Comparison of ENCODE assay signal across 31 mouse cellular contexts in the genomic region with DNA sequence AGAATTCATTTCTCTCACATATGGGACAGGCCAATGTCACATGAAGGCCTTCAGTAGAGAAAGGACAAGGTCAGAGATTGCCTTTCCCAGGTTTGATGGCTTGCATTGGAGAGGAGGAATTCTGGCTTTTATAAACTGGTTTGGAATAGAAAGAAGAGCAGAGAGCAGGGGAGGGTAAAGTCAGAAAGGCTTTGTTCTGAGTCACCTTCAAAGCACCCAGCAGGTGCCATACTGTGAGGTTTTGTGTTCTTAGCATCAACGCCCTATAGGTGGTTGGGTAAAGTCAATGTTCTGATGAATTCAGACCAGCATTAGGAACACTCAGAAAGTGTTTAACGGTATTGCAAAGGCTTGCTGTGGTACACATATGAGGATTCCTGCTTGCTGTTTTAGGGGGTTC.
"Had no signal": no experiment of that assay in that cellular context is flagged by ENCODE, and none has a peak within 500 bp of the region (broad histone marks: within the 10 kb centered on the region; RNA-seq: fewer than 3 reads in every experiment).

No protein-coding gene starts in this region.

- H3K9ac ChIP-seq: limb, embryonic 12.5 days; limb, embryonic 13.5 days; limb, embryonic 15.5 days; liver, embryonic 12.5 days; liver, embryonic 13.5 days; liver, embryonic 14.5 days; liver, embryonic 15.5 days; liver, postnatal 0 days; lung, embryonic 14.5 days; lung, embryonic 15.5 days; midbrain, embryonic 12.5 days; midbrain, embryonic 13.5 days; midbrain, embryonic 15.5 days had no signal

- H3K36me3 ChIP-seq: limb, embryonic 10.5 days; limb, embryonic 12.5 days; limb, embryonic 13.5 days; limb, embryonic 15.5 days; liver, embryonic 12.5 days; liver, embryonic 13.5 days; liver, embryonic 15.5 days; lung, embryonic 15.5 days; midbrain, embryonic 10.5 days; midbrain, embryonic 12.5 days; midbrain, embryonic 13.5 days; midbrain, embryonic 15.5 days had no signal

- ATAC-seq: liver, embryonic 12.5 days; liver, postnatal 0 days; lung, postnatal 0 days; midbrain, embryonic 13.5 days; midbrain, embryonic 15.5 days; midbrain, embryonic 16.5 days had no signal

- H3K4me3 ChIP-seq: limb, embryonic 10.5 days; limb, embryonic 12.5 days; limb, embryonic 13.5 days; limb, embryonic 15.5 days; liver, embryonic 12.5 days; liver, embryonic 13.5 days; liver, embryonic 15.5 days; lung, embryonic 15.5 days; megakaryocyte, embryonic 14.5 days; midbrain, embryonic 10.5 days; midbrain, embryonic 12.5 days; midbrain, embryonic 13.5 days; midbrain, embryonic 15.5 days; myocyte had no signal

- DNase-seq: left cerebral cortex, postnatal 4 days; liver; liver, embryonic 13.5 days; liver, postnatal 0 days; lung, adult 18-20 months; lung, adult 2 months; lung, embryonic 14.5 days; lung, postnatal 10 days; lung, postnatal 14 days; lung, postnatal 36 days; lung, postnatal 4 days; midbrain, embryonic 14.5 days had no signal

- H3K27me3 ChIP-seq: limb, embryonic 12.5 days; limb, embryonic 15.5 days; liver, embryonic 12.5 days; liver, embryonic 13.5 days; liver, embryonic 15.5 days; lung, embryonic 15.5 days; megakaryocyte, embryonic 14.5 days; midbrain, embryonic 12.5 days; midbrain, embryonic 13.5 days; midbrain, embryonic 15.5 days had no signal

- H3K27ac ChIP-seq: limb, embryonic 10.5 days; limb, embryonic 12.5 days; limb, embryonic 13.5 days; limb, embryonic 15.5 days; liver, embryonic 12.5 days; liver, embryonic 13.5 days; liver, embryonic 14.5 days; liver, embryonic 15.5 days; lung, embryonic 15.5 days; macrophage; midbrain, embryonic 10.5 days; midbrain, embryonic 12.5 days; midbrain, embryonic 13.5 days; midbrain, embryonic 15.5 days had no signal

- H3K4me1 ChIP-seq: limb, embryonic 10.5 days; liver, embryonic 12.5 days; liver, embryonic 13.5 days; liver, embryonic 15.5 days; lung, embryonic 15.5 days; megakaryocyte, embryonic 14.5 days; midbrain, embryonic 10.5 days; midbrain, embryonic 12.5 days; midbrain, embryonic 13.5 days had no signal

- H3K4me2 ChIP-seq: limb, embryonic 12.5 days; limb, embryonic 13.5 days; limb, embryonic 15.5 days; liver, embryonic 11.5 days; liver, embryonic 12.5 days; liver, embryonic 13.5 days; liver, embryonic 15.5 days; lung, embryonic 14.5 days; lung, embryonic 15.5 days; midbrain, embryonic 11.5 days; midbrain, embryonic 12.5 days; midbrain, embryonic 13.5 days; midbrain, embryonic 15.5 days had no signal

- H3K9me3 ChIP-seq: limb, embryonic 10.5 days; limb, embryonic 12.5 days; limb, embryonic 13.5 days; limb, embryonic 15.5 days; liver, embryonic 12.5 days; liver, embryonic 13.5 days; liver, embryonic 15.5 days; lung, embryonic 15.5 days; midbrain, embryonic 10.5 days; midbrain, embryonic 12.5 days; midbrain, embryonic 13.5 days; midbrain, embryonic 15.5 days had no signal
